In the genomic region with DNA sequence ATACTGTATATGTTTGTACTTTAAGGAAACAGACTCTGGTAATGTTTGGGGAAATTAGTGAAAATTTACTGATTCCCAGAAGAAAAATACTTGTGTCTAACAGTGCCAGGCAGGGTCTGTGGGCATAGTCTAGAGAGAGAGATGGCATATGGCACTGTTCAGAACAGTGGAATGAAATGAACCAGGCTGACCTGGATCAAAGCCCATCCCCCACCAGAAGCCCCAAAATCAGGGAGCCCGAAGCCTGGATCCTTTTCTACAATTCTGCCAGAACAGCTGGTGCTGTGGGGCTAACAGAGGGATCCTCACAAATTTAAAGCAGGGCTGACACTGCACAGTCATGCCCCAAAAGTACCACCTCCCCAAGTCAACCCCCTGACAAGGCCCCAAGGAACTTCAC, we compare ENCODE assay signal across 22 mouse cellular contexts.
A peak's percentile ranks its signal among the peaks of the same experiment; 100 is the strongest.
DNase-seq lines count a peak whose midpoint lies in the region; ATAC-seq lines count a peak whose summit lies in the region.
"Had no signal": no experiment of that assay in that cellular context is flagged by ENCODE, and none has a peak within 500 bp of the region (broad histone marks: within the 10 kb centered on the region; RNA-seq: fewer than 3 reads in every experiment).

No protein-coding gene starts in this region.

- peak; percentile 68 to 74 for DNase-seq in cerebellum, postnatal 10 days
- DNase-seq in hindbrain, embryonic 11.5 days (ENCODE audit: low spot score) = no peak
- peak; percentile 43 for DNase-seq in left cerebral cortex, postnatal 4 days
- DNase-seq in left cerebral cortex, adult 9 months (ENCODE audit: low spot score in 2 of 2) = no peak
- DNase-seq: adrenal gland, adult 8-10 months; adrenal gland, postnatal 14 days; adrenal gland, postnatal 36 days; B cell, adult 2 months; cerebellum, adult 11 months; cerebellum, adult 18-20 months; cerebellum, adult 8-10 months; forebrain, postnatal 0 days had no signal

- no peak for ATAC-seq in cerebellum, adult (ENCODE audit: insufficient number of reproducible peaks, low FRiP score, low TSS enrichment)
- ATAC-seq in hindbrain, embryonic 13.5 days (ENCODE audit: low FRiP score) = no peak
- ATAC-seq in hindbrain, embryonic 11.5 days (ENCODE audit: low FRiP score) = no peak
- ATAC-seq: activated CD4-positive, CD25-positive, alpha-beta regulatory T cell, adult 4 months; CD4-positive, CD25-positive, alpha-beta regulatory T cell, adult 4 months; forebrain, embryonic 13.5 days; forebrain, embryonic 15.5 days; forebrain, postnatal 0 days; Patski had no signal

- no peaks in the 10 kb centered on the region for H3K36me3 ChIP-seq in hindbrain, embryonic 13.5 days
- H3K36me3 ChIP-seq in hindbrain, embryonic 11.5 days (ENCODE audit: control insufficient read depth, insufficient read depth, low read length) = no peaks in the 10 kb centered on the region
- H3K36me3 ChIP-seq: embryonic facial prominence, embryonic 10.5 days; embryonic facial prominence, embryonic 12.5 days; forebrain, embryonic 15.5 days; G1E had no signal

- peak overlapping the region; percentile 8; the same call in 1 of the 2 replicates for H3K27ac ChIP-seq in hindbrain, embryonic 13.5 days
- no peak overlapping the region for H3K27ac ChIP-seq in hindbrain, embryonic 11.5 days (ENCODE audit: low read depth, low read length)
- H3K27ac ChIP-seq: embryonic facial prominence, embryonic 10.5 days; embryonic facial prominence, embryonic 12.5 days; forebrain, embryonic 13.5 days; forebrain, embryonic 15.5 days had no signal

- 0 out of 2 replicates have a peak, but pooled peaks cover 9% of the 10 kb centered on the region for H3K4me1 ChIP-seq in hindbrain, embryonic 13.5 days (replicated peaks)
- H3K4me1 ChIP-seq in hindbrain, embryonic 11.5 days (replicated peaks; ENCODE audit: control insufficient read depth, insufficient read depth, low read length) = no peaks in the 10 kb centered on the region
- H3K4me1 ChIP-seq: embryonic facial prominence, embryonic 12.5 days; forebrain, embryonic 13.5 days; forebrain, embryonic 15.5 days had no signal

- H3K4me3 ChIP-seq in hindbrain, embryonic 13.5 days = no peak overlapping the region
- H3K4me3 ChIP-seq in hindbrain, embryonic 11.5 days (ENCODE audit: low read depth, low read length) = no peak overlapping the region
- H3K4me3 ChIP-seq: embryonic facial prominence, embryonic 10.5 days; embryonic facial prominence, embryonic 12.5 days; forebrain, embryonic 13.5 days; forebrain, embryonic 15.5 days had no signal

- no peaks in the 10 kb centered on the region for H3K27me3 ChIP-seq in hindbrain, embryonic 13.5 days
- no peaks in the 10 kb centered on the region for H3K27me3 ChIP-seq in hindbrain, embryonic 11.5 days (ENCODE audit: control insufficient read depth, insufficient read depth, low read length)
- H3K27me3 ChIP-seq: embryonic facial prominence, embryonic 12.5 days; forebrain, embryonic 13.5 days; forebrain, embryonic 15.5 days; Patski had no signal

- WGBS in hindbrain, embryonic 13.5 days = 52% methylated on average over 1 of the region's 1 CpGs
- WGBS in hindbrain, embryonic 11.5 days = 88% methylated on average over 1 of the region's 1 CpGs

- intact Hi-C loops in left cerebral cortex, postnatal 4 days (cut with DNase I) = no loop called here

- H3K9ac ChIP-seq in hindbrain, embryonic 13.5 days = no peak overlapping the region
- no peak overlapping the region for H3K9ac ChIP-seq in hindbrain, embryonic 11.5 days (ENCODE audit: low read depth, low read length)
- H3K9ac ChIP-seq: embryonic facial prominence, embryonic 12.5 days; forebrain, embryonic 13.5 days; forebrain, embryonic 15.5 days; forebrain, postnatal 0 days had no signal

- H3K9me3 ChIP-seq in hindbrain, embryonic 13.5 days = no peaks in the 10 kb centered on the region
- H3K9me3 ChIP-seq in hindbrain, embryonic 11.5 days (ENCODE audit: control insufficient read depth, low read length) = no peaks in the 10 kb centered on the region
- H3K9me3 ChIP-seq: embryonic facial prominence, embryonic 10.5 days; embryonic facial prominence, embryonic 12.5 days; forebrain, embryonic 13.5 days; forebrain, embryonic 15.5 days had no signal

- no peak overlapping the region for H3K4me2 ChIP-seq in hindbrain, embryonic 13.5 days
- no peak overlapping the region for H3K4me2 ChIP-seq in hindbrain, embryonic 11.5 days (replicated peaks; ENCODE audit: low read depth, low read length)
- H3K4me2 ChIP-seq: embryonic facial prominence, embryonic 12.5 days; forebrain, embryonic 13.5 days; forebrain, embryonic 15.5 days had no signal

Comparison
In these comparisons a context has a peak if more than half of its experiments do, and no peak if none do; other contexts are left out.
1. DNase-seq: peak in cerebellum, postnatal 10 days (2 of 2) and left cerebral cortex, postnatal 4 days (single experiment); none in hindbrain, embryonic 11.5 days (single experiment) and left cerebral cortex, adult 9 months (0 of 2).